Mouse (Mus musculus) CH12.LX (cell line): ENCODE measurements around the gene Cdh23.
A peak's percentile ranks its signal among the peaks of the same experiment; 100 is the strongest.

Experiments
- CHD1 ChIP-seq: IDR thresholded peaks from 2 replicates; pipeline ENCODE4 v1.6.1; 2012; ENCODE audit warnings: low read depth, low read length, improper control_type of control experiment, inconsistent platforms
- CTCF ChIP-seq, 2 experiments: IDR thresholded peaks in 1 of 2; conservative IDR thresholded peaks in 1 of 2; 2 replicates each; pipeline ENCODE4 v1.5.1; 2011 to 2012; ENCODE audit warnings: low read depth in 2 of 2, low read length in 2 of 2, improper control_type of control experiment in 1 of 2, inconsistent platforms in 1 of 2, mild to moderate bottlenecking in 1 of 2, moderate library complexity in 1 of 2
- EP300 ChIP-seq: IDR thresholded peaks from 2 replicates; pipeline ENCODE4 v1.6.1; 2011; ENCODE audit warnings: low read length, improper control_type of control experiment
- HCFC1 ChIP-seq: IDR thresholded peaks from 2 replicates; pipeline ENCODE4 v1.6.1; 2012; ENCODE audit warnings: low read depth, mild to moderate bottlenecking, inconsistent platforms, low read length, improper control_type of control experiment
- MAX ChIP-seq: IDR thresholded peaks from 2 replicates; pipeline ENCODE4 v1.6.1; 2011; ENCODE audit warnings: low read length, improper control_type of control experiment
- MAZ ChIP-seq: IDR thresholded peaks from 2 replicates; pipeline ENCODE4 v1.6.1; 2012; ENCODE audit warnings: low read depth, mild to moderate bottlenecking, inconsistent platforms, low read length, improper control_type of control experiment, moderate library complexity
- MXI1 ChIP-seq: IDR thresholded peaks from 2 replicates; pipeline ENCODE4 v1.6.1; 2011; ENCODE audit warnings: mild to moderate bottlenecking, low read depth, low read length, improper control_type of control experiment
- POLR2A ChIP-seq: IDR thresholded peaks from 2 replicates; pipeline ENCODE4 v1.6.1; 2011; ENCODE audit warnings: low read depth, mild to moderate bottlenecking, improper control_type of control experiment, low read length
- POLR2AphosphoS2 ChIP-seq: IDR thresholded peaks from 2 replicates; pipeline ENCODE4 v1.6.1; 2011; ENCODE audit warnings: low read depth, low read length, improper control_type of control experiment
- RAD21 ChIP-seq: IDR thresholded peaks from 2 replicates; pipeline ENCODE4 v1.6.1; 2011; ENCODE audit warnings: low read depth, mild to moderate bottlenecking, low read length, improper control_type of control experiment, moderate library complexity
- UBTF ChIP-seq: IDR thresholded peaks from 2 replicates; pipeline ENCODE4 v1.6.1; 2012; ENCODE audit warnings: low read depth, mild to moderate bottlenecking, inconsistent platforms, low read length, improper control_type of control experiment, moderate library complexity
- ZC3H11A ChIP-seq: IDR thresholded peaks from 2 replicates; pipeline ENCODE4 v1.6.1; 2012; ENCODE audit warnings: low read depth, mild to moderate bottlenecking, inconsistent platforms, low read length, improper control_type of control experiment

GRCm38 (mm10) chr10:60658176-60658575, 38.1 kb downstream of the Cdh23 start:
- TF ChIP-seq CTCF (conservative IDR thresholded peaks at IDR 0.05 in 1 of 2, IDR thresholded peaks at IDR 0.05 in 1 of 2; ENCODE audit: low read depth in 2 of 2, low read length in 2 of 2) (peak in 1 of 2 experiments; percentile 31; a peak in 2 of 4 replicates), MAX (no peak), POLR2A (no peak), MXI1 (no peak), HCFC1 (no peak), UBTF (no peak), POLR2AphosphoS2 (no peak), ZC3H11A (no peak), EP300 (no peak), RAD21 (peak; percentile 14; the same call in 1 of the 2 replicates), MAZ (no peak), CHD1 (no peak)
